27 mouse cellular contexts compared by ENCODE assay signal in genomic region chr6:61382991-61383390, GRCm38 (mm10).
DNase-seq lines count a peak whose midpoint lies in the region; ATAC-seq lines count a peak whose summit lies in the region.
"Had no signal": no experiment of that assay in that cellular context is flagged by ENCODE, and none has a peak within 500 bp of the region (broad histone marks: within the 10 kb centered on the region; RNA-seq: fewer than 3 reads in every experiment).

No protein-coding gene starts in this region.

- H3K4me2 ChIP-seq in hindbrain, embryonic 13.5 days, result no peak overlapping the region
- H3K4me2 ChIP-seq in hindbrain, embryonic 11.5 days (replicated peaks; ENCODE audit: low read depth, low read length), result no peak overlapping the region
- no peak overlapping the region for H3K4me2 ChIP-seq in hindbrain, embryonic 15.5 days
- H3K4me2 ChIP-seq in midbrain, embryonic 14.5 days (ENCODE audit: low read length), result no peak overlapping the region
- H3K4me2 ChIP-seq in neural tube, embryonic 15.5 days, result no peak overlapping the region
- H3K4me2 ChIP-seq: embryonic facial prominence, embryonic 15.5 days; heart, embryonic 11.5 days; kidney, embryonic 15.5 days; liver, embryonic 12.5 days had no signal

- no peaks in the 10 kb centered on the region for H3K36me3 ChIP-seq in hindbrain, embryonic 13.5 days
- no peaks in the 10 kb centered on the region for H3K36me3 ChIP-seq in hindbrain, embryonic 11.5 days (ENCODE audit: control insufficient read depth, insufficient read depth, low read length)
- H3K36me3 ChIP-seq in hindbrain, embryonic 15.5 days, result no peaks in the 10 kb centered on the region
- no peaks in the 10 kb centered on the region for H3K36me3 ChIP-seq in midbrain, embryonic 14.5 days (ENCODE audit: control insufficient read depth, insufficient read depth, low read length)
- H3K36me3 ChIP-seq in neural tube, embryonic 15.5 days, result no peaks in the 10 kb centered on the region
- H3K36me3 ChIP-seq: embryonic facial prominence, embryonic 15.5 days; kidney, embryonic 15.5 days; liver, embryonic 12.5 days had no signal

- no peak for DNase-seq in hindbrain, embryonic 11.5 days (ENCODE audit: low spot score)
- no peak for DNase-seq in midbrain, embryonic 14.5 days
- DNase-seq in frontal cortex, adult 2 months (ENCODE audit: extremely low spot score in 1 of 2, low spot score in 1 of 2), result no peak
- DNase-seq in left cerebral cortex, adult 9 months (ENCODE audit: low spot score in 2 of 2), result no peak
- DNase-seq: adrenal gland, postnatal 25 days; B cell, adult 2 months; cerebellum, adult 11-12 months; cerebellum, adult 9-11 months; gastrocnemius, adult 2 months; gastrocnemius, postnatal 36 days; heart, adult 18-20 months; heart, postnatal 36 days; kidney, adult 11 months; kidney, postnatal 25 days; lung, adult 18-20 months; lung, postnatal 4 days had no signal

- peak overlapping the region; percentile 55 for H3K27ac ChIP-seq in hindbrain, embryonic 13.5 days
- no peak overlapping the region for H3K27ac ChIP-seq in hindbrain, embryonic 11.5 days (ENCODE audit: low read depth, low read length)
- peak overlapping the region; percentile 48; the same call in 1 of the 2 replicates for H3K27ac ChIP-seq in hindbrain, embryonic 15.5 days (replicated peaks)
- H3K27ac ChIP-seq in midbrain, embryonic 14.5 days (replicated peaks; ENCODE audit: low read depth, low read length), result 0 out of 2 replicates have a peak overlapping the region, but pooled peaks have one; percentile 14
- no peak overlapping the region for H3K27ac ChIP-seq in neural tube, embryonic 15.5 days (replicated peaks)
- H3K27ac ChIP-seq: embryonic facial prominence, embryonic 15.5 days; gastrocnemius, adult 2 months; kidney, embryonic 15.5 days; left cerebral cortex, adult 2 months; liver, embryonic 12.5 days had no signal

- no peaks in the 10 kb centered on the region for H3K27me3 ChIP-seq in hindbrain, embryonic 13.5 days
- H3K27me3 ChIP-seq in hindbrain, embryonic 11.5 days (ENCODE audit: control insufficient read depth, insufficient read depth, low read length), result no peaks in the 10 kb centered on the region
- H3K27me3 ChIP-seq in hindbrain, embryonic 15.5 days, result no peaks in the 10 kb centered on the region
- H3K27me3 ChIP-seq in midbrain, embryonic 14.5 days (ENCODE audit: control insufficient read depth, insufficient read depth, low read length), result no peaks in the 10 kb centered on the region
- no peaks in the 10 kb centered on the region for H3K27me3 ChIP-seq in neural tube, embryonic 15.5 days (replicated peaks)
- H3K27me3 ChIP-seq: embryonic facial prominence, embryonic 15.5 days; kidney, embryonic 15.5 days; liver, embryonic 12.5 days; megakaryocyte, embryonic 14.5 days had no signal

- 37% methylated on average over 3 of the region's 3 CpGs for WGBS in hindbrain, embryonic 13.5 days
- 52% methylated on average over 3 of the region's 3 CpGs for WGBS in hindbrain, embryonic 11.5 days
- WGBS in hindbrain, embryonic 15.5 days, result 36% methylated on average over 3 of the region's 3 CpGs
- WGBS in midbrain, embryonic 14.5 days, result 36% methylated on average over 3 of the region's 3 CpGs
- 36% methylated on average over 3 of the region's 3 CpGs for WGBS in neural tube, embryonic 15.5 days

- peak; percentile 43 for ATAC-seq in hindbrain, embryonic 13.5 days (ENCODE audit: low FRiP score)
- no peak for ATAC-seq in hindbrain, embryonic 11.5 days (ENCODE audit: low FRiP score)
- ATAC-seq in hindbrain, embryonic 15.5 days (ENCODE audit: low FRiP score, low read depth), result peak; percentile 34; the same call in 1 of the 2 replicates
- ATAC-seq in midbrain, embryonic 14.5 days (ENCODE audit: low FRiP score, low TSS enrichment), result no peak
- ATAC-seq in neural tube, embryonic 15.5 days (ENCODE audit: low FRiP score), result 0 out of 2 replicates have a peak, but pooled peaks have one; percentile 50
- ATAC-seq: inflammation-experienced regulatory T-cells, adult 6 months; liver, embryonic 12.5 days; lung, postnatal 0 days had no signal

- H3K9me3 ChIP-seq in hindbrain, embryonic 13.5 days, result no peaks in the 10 kb centered on the region
- no peaks in the 10 kb centered on the region for H3K9me3 ChIP-seq in hindbrain, embryonic 11.5 days (ENCODE audit: control insufficient read depth, low read length)
- no peaks in the 10 kb centered on the region for H3K9me3 ChIP-seq in hindbrain, embryonic 15.5 days
- H3K9me3 ChIP-seq in midbrain, embryonic 14.5 days (ENCODE audit: control insufficient read depth, low read length), result no peaks in the 10 kb centered on the region
- no peaks in the 10 kb centered on the region for H3K9me3 ChIP-seq in neural tube, embryonic 15.5 days (replicated peaks)
- H3K9me3 ChIP-seq: embryonic facial prominence, embryonic 15.5 days; kidney, embryonic 15.5 days; liver, embryonic 12.5 days; megakaryocyte, embryonic 14.5 days had no signal

- H3K4me1 ChIP-seq in hindbrain, embryonic 13.5 days (replicated peaks), result peaks cover 4% of the 10 kb centered on the region
- H3K4me1 ChIP-seq in hindbrain, embryonic 11.5 days (replicated peaks; ENCODE audit: control insufficient read depth, insufficient read depth, low read length), result no peaks in the 10 kb centered on the region
- H3K4me1 ChIP-seq in hindbrain, embryonic 15.5 days (replicated peaks), result peaks cover 5% of the 10 kb centered on the region
- H3K4me1 ChIP-seq in midbrain, embryonic 14.5 days (ENCODE audit: control insufficient read depth, insufficient read depth, low read length), result peaks cover 6% of the 10 kb centered on the region; the same call in 1 of the 2 replicates
- peaks cover 5% of the 10 kb centered on the region; the same call in 1 of the 2 replicates for H3K4me1 ChIP-seq in neural tube, embryonic 15.5 days
- H3K4me1 ChIP-seq: embryonic facial prominence, embryonic 15.5 days; kidney, embryonic 15.5 days; liver, embryonic 12.5 days; megakaryocyte, embryonic 14.5 days had no signal

- no peak overlapping the region for H3K4me3 ChIP-seq in hindbrain, embryonic 13.5 days
- H3K4me3 ChIP-seq in hindbrain, embryonic 11.5 days (ENCODE audit: low read depth, low read length), result no peak overlapping the region
- no peak overlapping the region for H3K4me3 ChIP-seq in hindbrain, embryonic 15.5 days
- H3K4me3 ChIP-seq in midbrain, embryonic 14.5 days (replicated peaks; ENCODE audit: low read depth, low read length), result no peak overlapping the region
- no peak overlapping the region for H3K4me3 ChIP-seq in neural tube, embryonic 15.5 days (replicated peaks)
- H3K4me3 ChIP-seq: embryonic facial prominence, embryonic 15.5 days; gastrocnemius, adult 2 months; kidney, embryonic 15.5 days; left cerebral cortex, adult 2 months; liver, embryonic 12.5 days; megakaryocyte, embryonic 14.5 days had no signal

- H3K9ac ChIP-seq in hindbrain, embryonic 13.5 days, result no peak overlapping the region
- no peak overlapping the region for H3K9ac ChIP-seq in hindbrain, embryonic 11.5 days (ENCODE audit: low read depth, low read length)
- H3K9ac ChIP-seq in hindbrain, embryonic 15.5 days, result no peak overlapping the region
- H3K9ac ChIP-seq in midbrain, embryonic 14.5 days (replicated peaks; ENCODE audit: low read length), result no peak overlapping the region
- H3K9ac ChIP-seq in neural tube, embryonic 15.5 days (replicated peaks), result no peak overlapping the region
- H3K9ac ChIP-seq: embryonic facial prominence, embryonic 15.5 days; kidney, embryonic 15.5 days; liver, embryonic 12.5 days had no signal

Comparison
In these comparisons a context has a peak if more than half of its experiments do, and no peak if none do; other contexts are left out.
1. ATAC-seq: peak in hindbrain, embryonic 13.5 days (single experiment), hindbrain, embryonic 15.5 days (single experiment) and neural tube, embryonic 15.5 days (single experiment); none in hindbrain, embryonic 11.5 days (single experiment) and midbrain, embryonic 14.5 days (single experiment).
2. H3K27ac ChIP-seq: peak in hindbrain, embryonic 13.5 days (single experiment), hindbrain, embryonic 15.5 days (single experiment) and midbrain, embryonic 14.5 days (single experiment); none in hindbrain, embryonic 11.5 days (single experiment) and neural tube, embryonic 15.5 days (single experiment).